Mouse (Mus musculus): ENCODE measurements at regions not wholly inside any gene's neighbourhood (a gene's known extent, or its start where the extent isn't known, plus 50 kb on each side); places are given as distances from the start of the nearest gene placed in this dataset.
A peak's percentile ranks its signal among the peaks of the same experiment; 100 is the strongest.

- no peak for DNase-seq (ENCODE audit: low spot score in 2 of 2)
Observed at GRCm38 (mm10) chr3:50886336-50886735, 337.9 kb upstream of the Noct start.

- DNase-seq (ENCODE audit: low spot score in 2 of 2) = no peak
Observed at GRCm38 (mm10) chr3:50887002-50887401, 337.2 kb upstream of the Noct start.

- DNase-seq (ENCODE audit: low spot score in 2 of 2) = no peak
Observed at GRCm38 (mm10) chr3:50888571-50889210, 335.6 kb upstream of the Noct start.

- no peak for DNase-seq (ENCODE audit: low spot score in 2 of 2)
Observed at GRCm38 (mm10) chr3:50890537-50890936, 333.7 kb upstream of the Noct start.

- DNase-seq (ENCODE audit: low spot score in 2 of 2) = no peak
Observed at GRCm38 (mm10) chr3:50898179-50898578, 326.1 kb upstream of the Noct start.

- DNase-seq (ENCODE audit: low spot score in 2 of 2) = no peak
Observed at GRCm38 (mm10) chr3:50899830-50900350, 324.4 kb upstream of the Noct start.

- DNase-seq (ENCODE audit: low spot score in 2 of 2) = no peak
Observed at GRCm38 (mm10) chr3:50900566-50900965, 323.7 kb upstream of the Noct start.

GRCm38 (mm10) chr3:50901321-50901720 is 322.9 kb upstream of the Noct start:
- no peak for DNase-seq (ENCODE audit: low spot score in 2 of 2)

- DNase-seq (ENCODE audit: low spot score in 2 of 2) = no peak
Observed at GRCm38 (mm10) chr3:50902933-50903332, 321.3 kb upstream of the Noct start.

GRCm38 (mm10) chr3:50904716-50905116 is 319.5 kb upstream of the Noct start:
- no peak for DNase-seq (ENCODE audit: low spot score in 2 of 2)

- no peak for DNase-seq (ENCODE audit: low spot score in 2 of 2)
Observed at GRCm38 (mm10) chr3:50905274-50905992, 318.8 kb upstream of the Noct start.

- DNase-seq (ENCODE audit: low spot score in 2 of 2) = peak; percentile 72 to 73
Observed at GRCm38 (mm10) chr3:50905993-50906831, 318.0 kb upstream of the Noct start.

- DNase-seq (ENCODE audit: low spot score in 2 of 2) = no peak
Observed at GRCm38 (mm10) chr3:50912980-50913518, 311.2 kb upstream of the Noct start.

GRCm38 (mm10) chr3:50914866-50915365 is 309.3 kb upstream of the Noct start:
- DNase-seq (ENCODE audit: low spot score in 2 of 2) = no peak

- DNase-seq (ENCODE audit: low spot score in 2 of 2) = no peak
Observed at GRCm38 (mm10) chr3:50916305-50916854, 307.9 kb upstream of the Noct start.

GRCm38 (mm10) chr3:50922347-50922746 is 301.9 kb upstream of the Noct start:
- no peak for DNase-seq (ENCODE audit: low spot score in 2 of 2)

- no peak for DNase-seq (ENCODE audit: low spot score in 2 of 2)
Observed at GRCm38 (mm10) chr3:50922832-50923231, 301.4 kb upstream of the Noct start.

GRCm38 (mm10) chr3:50923327-50923726 is 300.9 kb upstream of the Noct start:
- no peak for DNase-seq (ENCODE audit: low spot score in 2 of 2)

GRCm38 (mm10) chr3:50927318-50927717 is 296.9 kb upstream of the Noct start:
- DNase-seq (ENCODE audit: low spot score in 2 of 2) = no peak

GRCm38 (mm10) chr3:50929013-50929412 is 295.2 kb upstream of the Noct start:
- no peak for DNase-seq (ENCODE audit: low spot score in 2 of 2)
